10 mouse cellular contexts compared by ENCODE assay signal in the genomic region with DNA sequence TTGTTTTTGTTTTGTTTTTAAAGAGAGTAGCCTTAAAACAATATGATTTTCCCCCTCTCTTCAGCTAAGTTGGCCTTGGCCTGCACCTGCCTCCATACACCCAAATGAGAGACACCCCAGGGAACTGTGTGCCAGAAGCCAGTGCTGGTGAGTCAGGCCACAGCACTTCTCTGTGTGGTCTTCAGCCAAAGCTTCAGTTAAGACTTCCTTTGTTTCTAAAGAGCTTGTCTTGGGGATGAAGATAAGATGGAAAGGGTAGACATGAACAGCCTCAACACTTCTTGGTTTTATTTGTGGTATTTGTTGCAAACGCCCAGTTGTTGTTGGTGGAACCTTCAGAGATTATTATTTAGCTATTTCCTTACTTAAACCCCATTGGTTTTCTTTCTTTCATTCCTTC.
"Had no signal": no experiment of that assay in that cellular context is flagged by ENCODE, and none has a peak within 500 bp of the region (broad histone marks: within the 10 kb centered on the region; RNA-seq: fewer than 3 reads in every experiment).

No protein-coding gene starts in this region.

- ATAC-seq: liver, postnatal 0 days had no signal

- DNase-seq: kidney, adult 2 months; kidney, postnatal 25 days; layer of hippocampus, postnatal 36 days; liver; liver, embryonic 13.5 days; liver, postnatal 0 days; lung, postnatal 14 days; midbrain, embryonic 14.5 days; right cerebral cortex, postnatal 14 days; thymus, postnatal 36 days had no signal
